Mouse (Mus musculus): ENCODE data around the gene Zfp961. TPM values are rescaled to one million over a fixed set of nuclear protein-coding genes. Genes with fewer than 3 reads are reported as not detected.
"Not testable (repeated sequence)": the region's sequence is repeated elsewhere in the genome, so short reads cannot be mapped to it uniquely, and the experiment has no call there.

Zfp961 gene
- total RNA-seq, 1 experiment from 2014 or later = 24.3 TPM

DNA sequence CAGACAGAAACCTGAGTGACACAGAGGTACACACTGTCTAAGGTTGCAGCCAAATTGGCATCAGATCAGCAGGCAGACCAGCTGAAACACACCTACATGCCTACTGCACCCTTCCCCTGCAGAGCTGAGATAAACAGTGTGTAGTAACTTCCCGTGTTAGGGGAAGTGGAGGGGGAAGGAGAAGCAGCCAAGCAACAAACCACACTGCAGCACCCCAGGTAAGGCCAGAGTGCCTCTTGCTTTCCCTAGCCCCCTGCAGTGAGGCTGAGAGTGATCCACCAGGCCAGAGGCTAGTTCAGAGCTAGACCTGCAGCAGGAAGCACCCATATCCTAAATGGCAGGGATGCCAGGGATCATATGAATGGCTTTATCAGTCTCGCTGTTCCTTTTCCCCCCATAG is 66.5 kb downstream of the Zfp961 start:
- not testable (repeated sequence) for DNase-seq

- DNase-seq = peak; percentile 29
Measured at GRCm38 (mm10) chr8:72018141-72018540, 67.3 kb downstream of the Zfp961 start.

GRCm38 (mm10) chr8:72019022-72019421 is 68.2 kb downstream of the Zfp961 start:
- DNase-seq = not testable (repeated sequence)

GRCm38 (mm10) chr8:72019816-72020215 is 69.0 kb downstream of the Zfp961 start:
- no peak for DNase-seq

DNA sequence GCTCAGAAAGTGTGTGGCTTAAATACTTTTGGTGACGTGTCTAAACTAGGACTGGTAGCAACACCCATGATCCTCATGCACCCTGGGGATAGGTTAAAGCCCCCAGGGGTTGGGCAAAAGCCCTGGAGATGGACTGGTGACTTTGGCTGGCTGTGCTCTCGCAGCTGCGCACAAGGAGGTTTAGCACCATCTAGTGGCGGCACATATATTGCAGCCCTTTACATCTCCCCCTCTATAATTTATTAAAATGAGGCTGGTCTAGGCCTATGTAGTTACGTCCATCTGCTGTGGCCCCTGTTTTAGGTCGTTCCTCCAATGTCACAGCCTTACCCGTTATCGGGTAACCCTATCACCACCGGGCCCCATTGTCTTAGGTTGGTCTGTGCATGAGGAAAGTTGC is 74.0 kb downstream of the Zfp961 start:
- not testable (repeated sequence) for DNase-seq

- DNase-seq = peak; percentile 73
Measured at GRCm38 (mm10) chr8:72032926-72033325, 82.1 kb downstream of the Zfp961 start.

GRCm38 (mm10) chr8:72040918-72041317 is 90.1 kb downstream of the Zfp961 start, which contains the start of gene Olfr372:
Gene Olfr372, plus strand, starts transcription at chr8:72041218.
- not testable (repeated sequence) for DNase-seq

DNA sequence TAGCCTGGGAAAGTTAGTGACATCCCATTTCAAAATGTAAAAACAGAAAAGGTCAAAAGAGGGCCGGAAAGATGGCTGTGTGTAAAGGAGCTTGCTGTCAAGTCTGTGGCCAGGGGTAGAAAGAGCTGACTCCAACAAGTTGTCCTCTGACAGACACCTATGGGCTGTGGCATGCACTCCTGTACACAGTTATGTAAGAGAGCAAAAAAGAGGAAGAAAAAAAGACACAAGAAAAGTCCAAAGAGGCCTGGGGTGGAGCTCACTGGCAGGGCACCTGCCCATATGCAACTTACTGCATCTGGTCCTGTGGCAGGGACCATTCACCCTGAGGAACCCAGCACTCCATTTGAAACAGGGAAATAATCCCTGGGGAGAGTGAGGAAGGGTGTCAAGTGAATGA is 91.7 kb downstream of the Zfp961 start:
- no peak for DNase-seq

Other genes with a start within 250 kb of the Zfp961 start
- gene B3gnt3, start 249.2 kb upstream of the Zfp961 start, total RNA-seq (2021) = 5.4 and 7.4 TPM in 2 replicates
- gene Fcho1, start 225.3 kb upstream of the Zfp961 start, total RNA-seq (2021) = 5.4 and 13.9 TPM in 2 replicates
- 7.9 and 8.2 TPM in 2 replicates for gene Zfp709, start 69.0 kb upstream of the Zfp961 start, total RNA-seq (2021)
- 5.4 and 7.8 TPM in 2 replicates for gene Zfp882, start 42.4 kb upstream of the Zfp961 start, total RNA-seq (2021)
- gene Zfp617, start 42.4 kb upstream of the Zfp961 start, total RNA-seq (2021) = 30.8 and 31.4 TPM in 2 replicates
- gene Cyp4f18, start 58.6 kb downstream of the Zfp961 start, total RNA-seq (2021) = 1.1 and 4.0 TPM in 2 replicates
- not detected in 2 replicates for gene Olfr372, start 90.2 kb downstream of the Zfp961 start, total RNA-seq (2021)
- gene Olfr373, start 132.1 kb downstream of the Zfp961 start, total RNA-seq (2021) = not detected in 2 replicates
- not detected in 2 replicates for gene Olfr374, start 156.0 kb downstream of the Zfp961 start, total RNA-seq (2021)
- 286 and 295 TPM in 2 replicates for gene Tpm4, start 183.9 kb downstream of the Zfp961 start, total RNA-seq (2021)
- 64.5 and 66.1 TPM in 2 replicates for gene Rab8a, start 210.2 kb downstream of the Zfp961 start, total RNA-seq (2021)
- 0.94 TPM in 1 of 2 replicates, not detected in the other for gene Hsh2d, start 238.6 kb downstream of the Zfp961 start, total RNA-seq (2021)

All from adrenal gland, postnatal 14 days (tissue).